Mouse (Mus musculus): ENCODE data around the gene C8b.

The C8b gene

DNA sequence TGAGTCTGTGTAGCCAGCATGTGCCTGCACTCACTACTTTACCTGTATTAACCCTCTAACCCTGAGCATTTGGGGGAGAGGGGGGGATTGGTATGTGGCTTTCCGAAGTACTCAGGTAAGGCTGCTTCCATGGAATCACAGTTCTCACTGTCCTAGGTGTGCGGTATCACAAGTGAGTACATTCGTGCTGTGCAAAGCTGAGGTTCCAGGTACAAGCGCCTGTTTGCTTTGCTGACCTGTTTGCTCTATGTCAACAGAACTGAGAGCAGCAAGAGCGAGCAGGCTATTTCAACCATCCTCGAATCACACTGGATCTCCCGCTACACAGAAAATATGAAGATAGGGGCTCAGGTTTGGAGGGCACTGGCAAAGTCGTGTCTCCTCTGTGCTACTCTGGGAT is at the start of gene C8b:
C8b (plus strand) TSS at position 253 of the 400 bp plus-strand sequence.
- no peak for DNase-seq (ENCODE audit: low spot score)

DNA sequence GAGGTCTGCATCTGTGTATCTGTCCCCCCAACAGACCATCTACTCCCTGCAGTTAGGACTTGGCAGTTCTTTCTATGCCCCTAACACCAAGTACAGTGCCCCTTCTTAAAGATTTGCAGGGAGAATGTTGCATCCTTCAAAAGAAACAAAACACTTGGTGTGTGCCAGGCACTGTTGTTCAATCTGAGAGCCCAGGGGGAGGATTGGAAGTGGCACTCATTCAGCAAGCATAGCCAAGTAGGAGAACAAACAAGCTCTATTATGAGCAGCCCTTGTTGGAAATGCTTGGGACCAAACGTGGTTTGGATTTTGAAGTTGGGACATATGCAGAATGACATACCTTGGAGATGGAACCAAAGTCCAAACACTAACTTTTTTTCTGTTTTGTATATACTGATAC is 49.6 kb upstream of the C8b start:
- DNase-seq (ENCODE audit: low spot score) = no peak

GRCm38 (mm10) chr4:104718973-104719795 is 46.9 kb upstream of the C8b start:
- DNase-seq (ENCODE audit: low spot score) = peak; percentile 59

DNA sequence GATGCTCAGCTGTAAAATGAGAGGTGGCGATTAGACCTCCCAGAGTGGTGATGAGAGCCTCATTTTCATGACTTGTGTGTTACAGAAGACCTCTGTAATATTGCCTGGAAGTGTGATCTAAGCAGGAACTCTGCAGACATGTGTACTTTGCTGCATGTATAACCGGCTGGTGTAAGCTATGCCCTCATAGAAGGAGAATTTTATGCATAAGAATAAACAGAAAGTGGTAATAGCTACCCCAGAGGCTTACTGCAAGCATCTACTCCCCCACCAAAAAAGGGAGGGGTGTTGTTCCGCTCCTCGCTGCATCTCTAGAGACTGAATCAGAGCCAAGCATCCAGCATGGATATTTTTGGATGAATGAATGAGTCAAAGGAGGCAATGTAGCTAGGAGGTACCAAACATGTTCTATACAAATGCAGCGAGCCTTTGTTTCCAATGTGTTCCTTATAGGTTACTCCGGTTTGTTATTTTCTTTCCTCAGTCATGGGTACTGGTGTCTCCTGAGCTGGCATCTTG is 42.5 kb upstream of the C8b start:
- no peak for DNase-seq (ENCODE audit: low spot score)

DNA sequence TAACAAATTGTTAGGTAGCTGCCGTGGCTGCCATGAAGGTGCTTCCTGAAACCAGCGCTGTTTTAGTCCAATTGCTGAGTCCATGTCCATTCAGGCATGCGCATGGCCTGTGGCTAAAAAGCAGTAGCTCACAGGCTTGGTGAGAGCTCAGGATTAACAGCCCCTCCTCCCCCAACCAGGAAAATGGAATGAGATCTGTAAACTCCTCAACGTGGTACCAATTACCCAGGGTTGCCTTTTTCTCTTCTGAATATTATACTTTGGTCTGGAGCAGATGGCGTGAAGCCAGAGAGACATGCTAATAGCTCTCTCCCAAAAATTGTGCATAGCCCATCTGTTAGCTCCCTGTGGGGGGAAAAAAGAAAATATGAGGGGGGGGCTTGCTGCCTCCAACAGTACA is 41.9 kb upstream of the C8b start:
- DNase-seq (ENCODE audit: low spot score) = no peak

- no peak for DNase-seq (ENCODE audit: low spot score)
Measured at GRCm38 (mm10) chr4:104725673-104726072, 40.4 kb upstream of the C8b start.

GRCm38 (mm10) chr4:104729185-104729584 is 36.9 kb upstream of the C8b start:
- no peak for DNase-seq (ENCODE audit: low spot score)

GRCm38 (mm10) chr4:104746500-104746899 is 19.6 kb upstream of the C8b start:
- DNase-seq (ENCODE audit: low spot score) = no peak

GRCm38 (mm10) chr4:104754090-104754489 is 12.0 kb upstream of the C8b start:
- no peak for DNase-seq (ENCODE audit: low spot score)

- DNase-seq (ENCODE audit: low spot score) = no peak
Measured at GRCm38 (mm10) chr4:104760878-104761624, 5.1 kb upstream of the C8b start.

- DNase-seq (ENCODE audit: low spot score) = no peak
Measured at GRCm38 (mm10) chr4:104768190-104768589, 2.1 kb downstream of the C8b start.

DNA sequence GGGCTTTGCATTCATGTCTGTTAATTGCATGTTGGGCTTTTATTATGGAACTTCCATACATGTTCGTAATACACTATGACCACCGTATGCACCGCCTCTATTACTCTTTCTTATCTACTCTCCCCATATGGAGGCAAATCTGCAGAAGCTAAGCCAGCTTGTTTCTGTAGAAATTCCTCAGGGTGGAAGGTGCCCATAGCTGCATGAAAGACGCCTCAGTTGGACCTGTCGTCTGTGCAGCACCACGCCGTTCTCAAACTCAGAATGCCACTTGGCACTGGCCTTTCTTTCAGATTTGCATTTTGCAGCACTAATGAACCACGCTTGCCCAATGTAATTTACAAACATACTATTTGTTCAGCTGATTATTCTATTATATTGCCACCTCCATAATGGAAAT is 3.5 kb downstream of the C8b start:
- no peak for DNase-seq (ENCODE audit: low spot score)

GRCm38 (mm10) chr4:104770331-104770730 is 4.2 kb downstream of the C8b start:
- DNase-seq (ENCODE audit: low spot score) = no peak

DNA sequence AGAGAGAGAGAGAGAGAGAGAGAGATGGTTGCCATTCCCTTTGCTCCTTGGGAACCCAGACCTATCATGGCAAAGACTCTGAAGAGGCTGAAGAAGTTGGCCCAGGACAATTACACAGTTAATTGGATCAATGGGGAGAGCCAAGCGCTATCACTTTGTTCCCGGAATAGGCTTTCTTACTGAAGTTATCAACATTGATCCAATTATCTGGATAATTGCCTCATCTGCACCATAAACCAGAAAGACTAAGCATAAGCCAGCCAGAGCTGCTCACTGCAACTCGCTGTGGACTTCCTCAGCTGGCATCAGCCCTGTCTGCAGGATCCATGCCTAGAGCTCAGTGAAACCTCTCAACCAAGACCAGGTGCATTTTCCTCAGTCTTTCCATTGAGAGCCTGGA is 9.5 kb downstream of the C8b start:
- no peak for DNase-seq (ENCODE audit: low spot score)

DNA sequence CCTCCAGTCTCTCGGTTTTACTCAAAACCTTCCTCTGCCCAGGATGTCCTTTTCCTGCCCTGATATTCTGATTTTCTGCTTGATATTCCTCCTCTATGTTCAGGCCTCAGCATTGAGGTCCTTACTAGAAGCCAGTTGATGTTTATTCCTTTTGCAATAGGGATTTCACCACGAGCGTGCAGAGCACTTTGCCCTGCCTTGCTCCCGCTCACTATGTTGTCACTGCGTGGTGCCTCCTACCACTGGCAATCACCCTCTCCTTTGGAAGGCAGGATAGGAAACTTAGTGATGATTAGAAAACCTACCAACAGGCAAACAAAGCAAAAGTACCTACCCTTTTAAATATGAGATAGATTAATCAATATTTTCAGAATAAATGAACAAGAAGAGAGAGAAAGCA is 13.3 kb downstream of the C8b start:
- no peak for DNase-seq (ENCODE audit: low spot score)

DNA sequence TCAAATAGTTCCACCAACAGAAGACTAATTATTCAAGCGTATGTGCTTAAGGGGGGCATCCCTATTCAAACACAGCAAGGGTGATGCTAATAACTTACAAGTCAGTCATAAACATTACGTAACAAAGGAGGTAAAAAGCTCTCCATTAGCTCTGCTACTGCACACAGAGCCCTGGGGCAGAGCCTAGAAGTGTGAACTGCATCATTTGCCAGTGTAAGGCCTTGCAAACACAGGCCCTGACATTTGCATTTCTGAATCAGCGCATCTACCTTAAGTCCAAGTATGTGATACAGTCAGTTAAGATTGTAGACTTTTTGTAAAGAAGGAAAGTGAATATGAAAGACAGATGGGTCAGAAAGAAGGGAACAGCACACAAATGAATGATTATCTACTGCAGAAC is 15.3 kb downstream of the C8b start:
- no peak for DNase-seq (ENCODE audit: low spot score)

DNA sequence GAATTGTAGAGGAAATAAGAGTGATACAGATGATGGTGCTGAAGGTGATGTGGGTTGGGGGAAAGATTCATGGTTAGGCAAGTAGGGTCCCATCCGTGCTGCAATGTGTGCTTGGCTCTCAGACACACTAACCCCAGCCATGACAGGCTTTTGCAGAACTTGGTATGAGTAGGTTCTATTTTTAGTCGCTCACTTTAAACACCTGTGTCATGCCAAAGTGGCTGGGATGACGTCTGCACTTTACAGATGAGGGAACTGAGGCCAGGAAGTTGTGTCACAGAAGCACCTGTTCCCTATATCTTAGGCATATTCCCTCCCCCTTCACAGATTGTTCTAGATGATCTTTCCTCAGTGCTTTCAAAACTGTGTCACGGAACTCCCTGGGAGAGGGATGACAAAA is 16.2 kb downstream of the C8b start:
- DNase-seq (ENCODE audit: low spot score) = no peak

DNA sequence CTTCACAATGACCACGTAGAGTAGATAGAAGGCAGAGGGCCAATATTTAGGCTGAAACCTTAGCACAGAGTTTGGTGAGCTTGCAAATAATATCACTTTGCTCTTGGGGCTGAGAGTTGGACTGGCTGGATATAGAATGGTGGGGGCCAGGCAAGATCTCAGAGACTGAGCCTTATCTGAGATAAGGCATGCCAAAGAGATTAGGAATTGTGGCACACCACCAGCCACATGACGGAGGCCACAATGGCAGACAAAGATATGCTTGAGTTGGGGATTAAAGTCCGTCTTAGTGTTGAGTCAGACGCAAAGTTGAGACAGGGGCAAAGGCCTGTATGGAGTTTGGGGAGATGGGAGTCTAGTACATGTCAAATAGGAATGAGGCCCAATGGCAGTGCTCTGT is 26.0 kb downstream of the C8b start:
- no peak for DNase-seq (ENCODE audit: low spot score)

- no peak for DNase-seq (ENCODE audit: low spot score)
Measured at GRCm38 (mm10) chr4:104798951-104799350, 32.8 kb downstream of the C8b start.

GRCm38 (mm10) chr4:104801625-104802024 is 35.5 kb downstream of the C8b start:
- DNase-seq (ENCODE audit: low spot score) = no peak

DNA sequence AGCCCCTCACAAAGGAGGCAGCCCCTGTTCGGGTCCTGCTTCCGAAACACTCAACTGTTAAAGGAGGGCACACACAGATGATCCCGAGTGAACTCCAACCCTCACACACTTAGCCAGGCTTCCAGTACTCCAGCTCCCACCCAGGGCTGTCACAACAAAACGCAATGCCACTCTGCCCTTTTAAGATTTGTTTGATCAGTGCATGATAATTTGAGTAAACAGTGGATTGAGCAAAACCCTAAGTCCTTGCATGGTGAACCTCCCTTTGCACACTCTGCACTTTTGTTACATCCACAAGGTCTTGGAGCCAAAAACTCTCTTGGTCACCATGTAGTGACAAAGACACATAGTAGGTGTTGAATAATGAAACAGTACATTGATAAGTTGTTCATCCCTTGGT is 38.0 kb downstream of the C8b start:
- DNase-seq (ENCODE audit: low spot score) = no peak

DNA sequence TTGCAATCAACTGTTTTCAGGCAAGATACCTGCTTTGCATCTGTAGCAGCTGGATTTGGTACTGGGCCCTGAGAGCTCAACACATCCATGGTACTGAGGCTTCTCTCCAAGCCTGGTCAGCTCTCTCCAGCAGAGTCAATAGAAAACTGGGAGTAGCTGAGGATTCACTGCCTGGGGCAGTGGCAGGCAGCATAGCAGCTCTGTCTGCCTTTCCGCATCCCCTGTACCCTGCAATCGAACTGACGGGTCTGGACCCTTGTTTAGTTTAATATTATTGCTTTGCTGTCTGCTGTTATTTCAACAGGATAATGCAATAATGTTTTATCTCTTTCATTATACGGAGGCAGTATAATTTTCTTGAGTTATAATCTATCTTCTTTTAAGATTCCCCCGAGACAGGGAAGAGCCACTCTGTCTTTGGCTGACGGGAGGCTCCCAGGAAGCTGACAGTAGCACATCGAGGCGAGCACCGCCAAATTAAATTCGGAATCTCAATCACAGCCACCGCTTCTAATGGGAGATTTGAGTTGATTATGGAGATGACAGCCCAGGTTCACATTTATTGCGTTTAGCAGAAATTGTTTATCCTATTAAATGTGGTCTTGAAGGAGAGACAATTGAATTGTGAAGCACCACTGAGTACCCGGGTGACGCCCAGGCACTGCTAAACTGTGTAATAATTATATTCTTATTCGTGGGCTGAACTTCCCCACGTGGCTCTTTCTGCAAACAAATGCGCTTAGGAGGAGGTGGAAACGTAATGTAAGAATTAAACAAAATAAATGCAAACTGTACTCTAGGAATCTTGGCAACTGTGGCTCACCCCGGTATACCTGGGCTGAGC is 39.5 kb downstream of the C8b start:
- no peak for DNase-seq (ENCODE audit: low spot score)
